Mouse (Mus musculus) retina, postnatal 7 days (tissue): Measurements from ENCODE around the gene E030018B13Rik.

Source experiments
- DNase-seq: peaks from one replicate; pipeline ENCODE4 v3.0.0-alpha.2; 2012; ENCODE audit warnings: low read depth, low spot score

E030018B13Rik gene

DNA sequence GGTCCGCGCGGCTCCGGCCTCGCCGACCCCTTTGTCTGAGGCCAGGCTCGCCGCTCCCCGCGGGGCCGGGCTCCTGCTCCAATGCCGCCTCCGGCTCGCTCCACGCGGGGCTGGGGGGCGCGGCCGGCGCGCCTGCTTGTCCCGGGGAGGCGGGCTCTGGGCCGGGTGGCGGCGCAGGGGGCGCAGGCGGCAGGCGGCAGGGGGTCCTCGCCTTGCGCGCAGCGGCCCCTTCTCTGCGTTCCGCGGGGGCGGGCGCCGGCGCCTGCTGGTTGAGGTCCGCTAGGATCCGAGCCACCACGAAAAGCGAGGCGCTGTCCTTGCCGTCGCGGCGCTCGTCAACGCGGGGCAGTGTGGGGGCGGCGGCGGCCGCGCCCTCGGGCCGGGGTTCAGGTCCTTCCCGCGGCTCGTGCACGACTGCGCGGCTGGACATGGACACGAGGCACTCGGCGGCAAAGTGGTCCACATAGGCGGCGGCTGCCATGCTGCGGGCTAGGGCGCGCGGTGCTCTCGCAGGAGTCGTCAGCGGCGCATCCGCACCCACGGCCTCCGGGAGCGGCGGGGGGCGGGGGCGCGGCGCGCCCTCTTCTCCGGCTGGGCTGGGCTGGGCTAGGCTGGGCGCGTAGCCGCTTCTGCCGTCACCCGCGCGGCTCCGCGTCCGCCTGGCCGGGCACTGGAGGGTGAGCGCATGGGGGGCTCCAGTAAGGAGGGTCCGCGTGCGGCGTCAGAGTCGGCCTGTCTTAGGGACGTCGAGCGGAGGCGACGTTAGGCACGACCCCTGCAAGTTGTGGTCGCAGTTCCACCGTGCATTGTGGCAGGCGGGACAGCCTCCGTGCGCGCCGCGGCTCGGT is 21.6 kb downstream of the E030018B13Rik start:
- DNase-seq, result peak; percentile 27

DNA sequence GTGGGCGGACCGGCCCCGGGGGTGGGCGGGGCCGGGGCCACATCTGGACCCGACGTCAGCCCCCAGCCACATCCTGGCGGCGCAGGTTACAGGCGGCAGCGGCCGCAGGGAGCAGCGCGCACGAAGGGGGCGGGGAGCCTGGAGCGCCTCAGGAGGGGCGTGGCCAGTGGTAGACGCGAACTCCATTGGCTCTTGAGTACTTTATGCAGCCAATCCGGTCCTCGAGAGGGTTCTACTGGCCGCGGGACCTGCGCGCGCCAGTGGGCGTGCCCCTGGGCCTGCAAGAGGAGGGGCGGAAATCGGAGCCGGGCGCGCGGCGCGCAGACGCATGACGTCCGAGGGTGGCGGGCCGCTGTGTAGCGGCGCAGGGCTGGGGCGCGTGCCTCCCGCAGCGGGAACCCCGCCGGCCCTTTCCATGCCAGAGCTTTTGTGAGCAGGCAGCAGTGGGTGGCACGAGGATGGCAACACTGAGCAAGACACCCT is 22.3 kb downstream of the E030018B13Rik start, which contains the start of gene Klf13:
Gene Klf13 (minus strand): TSS at position 2 of the 483 bp plus-strand sequence.
- peak; percentile 96 for DNase-seq

DNA sequence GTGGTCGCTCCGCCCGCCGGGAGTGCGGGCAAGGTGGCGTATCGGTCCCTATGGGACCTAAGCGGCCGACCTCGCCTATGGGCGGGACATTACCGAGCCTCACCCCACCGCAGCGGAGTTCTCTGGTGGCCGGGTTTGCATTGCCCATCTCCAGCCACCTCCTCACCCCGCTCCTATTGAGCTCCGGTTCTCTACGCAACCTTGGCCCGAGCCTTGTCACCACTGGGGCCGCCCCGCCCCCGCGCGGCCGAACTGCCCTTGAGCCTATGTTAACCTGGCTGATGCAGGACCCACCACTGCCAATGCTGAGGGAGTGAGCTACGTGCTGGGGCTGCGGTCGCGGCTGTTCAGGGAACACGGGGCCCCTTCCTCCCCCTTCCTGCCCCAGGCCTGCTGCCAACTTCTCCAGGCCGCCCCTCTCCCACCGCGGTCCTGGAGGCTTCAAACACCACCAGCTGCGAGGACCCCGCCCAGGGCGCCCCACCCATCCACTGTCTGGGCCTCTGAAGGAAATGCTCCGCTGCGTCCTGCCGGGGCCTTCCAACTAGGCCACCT is 22.8 kb downstream of the E030018B13Rik start:
- no peak for DNase-seq

GRCm38 (mm10) chr7:63940321-63940720 is 23.7 kb downstream of the E030018B13Rik start:
- no peak for DNase-seq

- no peak for DNase-seq
These were observed 24.4 kb downstream of the E030018B13Rik start for GRCm38 (mm10) chr7:63941050-63941449.

DNA sequence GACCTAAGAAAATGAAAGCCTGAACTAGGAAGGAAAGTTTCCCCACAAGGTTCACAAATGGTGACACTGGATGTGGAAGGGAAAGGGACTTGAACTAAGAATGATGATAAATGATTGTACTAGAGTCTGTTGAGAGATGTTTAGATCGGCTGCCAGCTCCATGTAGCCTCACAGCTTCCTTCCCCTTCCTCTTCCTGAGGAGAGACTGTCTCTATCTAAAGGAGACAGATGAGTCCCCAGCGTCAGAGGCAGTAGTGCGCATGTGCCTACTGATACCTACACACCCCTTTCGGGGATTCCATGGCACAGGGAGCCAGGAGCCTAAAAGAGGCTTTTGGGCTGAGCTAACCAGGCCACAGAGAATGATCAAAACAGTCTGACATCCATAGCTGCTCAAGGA is 24.8 kb downstream of the E030018B13Rik start:
- no peak for DNase-seq

DNA sequence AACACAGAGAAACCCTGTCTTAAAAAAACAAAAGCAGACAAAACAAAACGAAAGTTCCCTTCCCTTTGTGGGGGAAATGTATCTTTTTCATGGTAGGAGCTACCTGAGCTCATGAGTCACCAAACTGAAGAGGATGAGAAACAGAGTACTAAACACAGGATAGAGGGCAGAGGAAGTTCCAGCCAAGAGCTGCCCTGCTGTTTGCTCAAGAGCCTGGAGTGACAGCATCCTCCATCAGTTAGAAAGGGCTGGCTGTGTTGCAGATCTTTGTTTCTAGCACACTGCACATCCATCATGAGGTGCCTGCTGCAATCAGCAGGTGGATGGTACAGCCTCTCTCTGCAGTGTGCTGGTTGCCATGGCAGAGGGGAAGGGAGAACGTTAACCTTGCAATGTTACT is 27.3 kb downstream of the E030018B13Rik start:
- DNase-seq, result no peak

- DNase-seq, result no peak
These were observed 31.1 kb downstream of the E030018B13Rik start for GRCm38 (mm10) chr7:63947514-63948487.

GRCm38 (mm10) chr7:63949176-63949575 is 32.5 kb downstream of the E030018B13Rik start:
- DNase-seq, result no peak

DNA sequence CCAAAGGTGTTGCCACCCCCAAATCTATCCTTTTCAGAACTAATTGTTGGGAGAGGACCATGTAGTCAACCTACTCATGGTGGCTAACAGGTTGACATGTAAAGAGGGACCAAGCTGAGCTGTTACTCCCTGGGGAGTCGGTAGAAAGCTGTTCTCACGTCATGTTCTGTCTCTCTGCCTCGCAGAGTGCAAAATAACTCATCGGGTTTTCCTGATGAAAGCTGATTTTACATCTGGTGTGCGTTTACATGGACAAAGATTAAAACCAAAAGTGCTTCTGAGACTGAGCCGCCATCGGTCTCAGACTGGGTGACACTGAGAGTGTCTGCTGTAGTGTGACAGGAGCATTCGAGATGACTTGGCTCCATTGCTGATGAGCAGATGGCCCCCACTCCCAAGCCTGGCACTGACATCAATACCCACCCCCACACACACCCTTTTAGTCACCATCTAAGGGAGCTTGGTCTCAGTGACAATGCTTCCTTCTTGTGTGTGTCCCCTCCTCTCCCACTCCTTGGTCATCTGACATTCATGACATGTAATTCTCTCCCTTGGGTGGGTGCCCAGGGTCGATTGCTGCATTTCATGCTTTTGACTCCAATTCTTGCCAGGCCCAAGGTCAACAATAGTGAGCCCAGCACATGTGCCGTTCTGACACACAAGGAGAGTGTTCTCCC is 34.4 kb downstream of the E030018B13Rik start:
- DNase-seq, result no peak

- no peak for DNase-seq
These were observed 35.6 kb downstream of the E030018B13Rik start for GRCm38 (mm10) chr7:63952077-63952898.

GRCm38 (mm10) chr7:63955440-63955839 is 38.8 kb downstream of the E030018B13Rik start:
- DNase-seq, result no peak

GRCm38 (mm10) chr7:63956138-63956823 is 39.6 kb downstream of the E030018B13Rik start:
- DNase-seq, result no peak

- DNase-seq, result no peak
These were observed 40.5 kb downstream of the E030018B13Rik start for GRCm38 (mm10) chr7:63956981-63957713.

DNA sequence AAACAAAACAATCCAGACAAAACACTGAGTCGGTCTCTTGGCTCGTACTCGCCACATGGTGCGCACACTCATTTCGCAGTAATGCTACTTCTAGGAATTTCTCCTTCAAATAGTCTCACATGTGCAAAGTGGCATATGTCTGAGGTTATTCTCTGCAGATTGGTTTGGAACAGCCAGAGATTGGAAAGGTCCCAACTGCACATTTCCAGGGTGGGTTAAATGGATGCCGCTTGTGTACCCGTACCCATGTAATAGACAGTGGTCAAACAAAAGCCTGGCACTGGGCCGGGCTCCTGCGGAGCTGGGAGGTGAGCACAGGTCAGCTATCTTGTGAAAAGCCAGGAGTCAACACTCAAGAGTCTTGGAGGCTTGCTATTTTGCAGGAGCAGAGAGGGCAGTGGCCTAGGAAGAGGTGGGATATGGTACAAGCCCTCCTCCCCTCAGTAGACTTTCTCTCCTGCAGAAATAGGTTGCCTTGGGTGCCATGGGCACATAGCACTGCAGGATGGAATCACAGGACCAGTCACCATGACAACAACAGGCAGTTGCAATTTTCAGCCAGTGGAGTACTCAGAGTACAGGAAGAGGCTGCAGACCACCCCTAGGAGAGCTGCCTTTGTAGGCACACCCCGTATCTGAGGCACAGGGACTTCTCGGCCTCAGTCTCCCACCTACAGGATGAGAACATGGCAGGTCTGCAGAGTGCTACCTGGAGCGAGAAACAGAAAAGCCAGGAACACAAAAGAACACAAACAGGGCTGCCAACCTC is 41.4 kb downstream of the E030018B13Rik start:
- DNase-seq, result no peak

- no peak for DNase-seq
These were observed 47.0 kb downstream of the E030018B13Rik start for GRCm38 (mm10) chr7:63963632-63964031.

- no peak for DNase-seq
These were observed 47.5 kb downstream of the E030018B13Rik start for GRCm38 (mm10) chr7:63964121-63964520.

DNA sequence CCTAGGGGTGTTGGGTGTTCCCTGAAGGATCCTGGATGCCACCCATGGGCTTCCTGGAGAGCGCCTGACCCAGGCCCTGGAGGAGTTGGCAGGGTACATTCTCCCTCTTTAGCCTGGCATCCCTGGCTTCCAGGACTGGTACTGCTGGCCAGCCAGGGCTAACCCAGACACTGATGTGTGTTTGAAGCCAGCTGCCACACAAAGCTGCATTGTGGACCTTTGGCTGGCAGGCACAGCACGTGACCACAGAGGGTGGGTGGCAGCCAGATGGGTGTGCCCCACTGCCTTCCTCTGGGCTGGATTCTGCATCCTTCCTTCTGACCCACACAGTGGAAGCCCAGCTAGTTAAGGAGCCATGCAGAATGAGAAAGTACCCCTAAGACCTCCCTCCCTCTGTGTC is 48.5 kb downstream of the E030018B13Rik start:
- no peak for DNase-seq
